Mouse (Mus musculus): ENCODE measurements at regions not wholly inside any gene's neighbourhood (a gene's known extent, or its start where the extent isn't known, plus 50 kb on each side); places are given as distances from the start of the nearest gene placed in this dataset.

- no peak for DNase-seq
Measured at GRCm38 (mm10) chrX:11487876-11488275, 160.3 kb downstream of the H2al1j start.

- DNase-seq: no peak
Measured at GRCm38 (mm10) chrX:11490146-11490693, 162.6 kb downstream of the H2al1j start.

- no peak for DNase-seq
Measured at GRCm38 (mm10) chrX:11491235-11491634, 163.6 kb downstream of the H2al1j start.

DNA sequence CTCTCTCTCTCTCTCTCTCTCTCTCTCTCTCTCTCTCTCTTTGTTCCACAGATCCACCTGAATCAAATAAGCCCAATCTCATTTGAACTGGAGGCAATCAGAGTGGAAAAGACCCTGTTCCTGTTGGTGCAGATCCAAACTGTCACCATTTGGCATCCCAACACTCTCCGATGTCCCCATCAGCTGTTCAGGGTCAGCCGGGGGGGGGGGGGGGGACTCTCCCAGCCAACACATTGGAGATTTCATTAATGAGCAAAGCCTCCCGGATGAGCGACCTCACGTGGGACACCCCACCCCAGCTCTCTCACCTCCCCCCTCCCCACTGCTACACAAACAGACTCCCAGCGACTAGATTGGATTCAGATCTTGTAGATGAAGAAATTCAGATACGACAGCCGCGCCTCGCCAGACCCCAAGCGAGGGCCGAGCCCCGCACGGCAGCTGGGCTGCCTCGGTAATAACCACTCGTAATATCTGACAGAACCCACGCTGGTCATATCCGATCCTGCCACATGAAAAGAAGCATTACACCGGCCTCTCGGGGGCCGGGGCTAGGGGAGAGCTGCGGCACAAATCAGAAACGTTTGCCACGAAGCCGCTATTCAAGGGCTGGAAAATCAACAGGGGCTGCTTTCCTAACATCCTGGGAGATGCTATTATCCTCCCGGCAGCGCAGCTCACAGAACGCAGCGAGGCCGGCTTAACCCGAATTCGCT is 164.2 kb downstream of the H2al1j start:
- DNase-seq: peak; percentile 35 to 40

GRCm38 (mm10) chrX:11493526-11494245 is 166.1 kb downstream of the H2al1j start:
- DNase-seq: peak; percentile 53 to 56

DNA sequence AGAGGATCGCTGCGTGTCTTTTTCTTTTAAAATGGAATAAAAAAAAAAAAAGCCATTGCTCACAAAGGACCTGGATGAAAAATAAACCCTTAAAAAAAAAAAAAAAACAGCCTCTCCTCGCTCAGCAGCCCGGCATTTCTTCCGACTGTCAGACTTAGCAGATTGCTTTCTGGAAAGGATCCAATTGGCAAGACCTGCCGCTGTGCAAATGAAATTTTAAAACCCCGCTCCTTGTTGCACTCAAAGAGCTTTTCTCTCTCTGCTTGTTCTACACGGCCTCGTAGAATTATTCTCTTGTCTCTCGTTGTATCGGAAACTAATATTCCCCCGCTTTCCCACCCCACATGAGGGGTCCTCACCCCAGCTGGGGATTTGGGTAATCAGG is 166.6 kb downstream of the H2al1j start:
- DNase-seq: peak; percentile 63 to 76

- peak; percentile 21 to 37 for DNase-seq
Measured at GRCm38 (mm10) chrX:11512439-11512838, 184.8 kb downstream of the H2al1j start.

GRCm38 (mm10) chrX:11512928-11513327 is 185.3 kb downstream of the H2al1j start:
- DNase-seq: no peak

DNA sequence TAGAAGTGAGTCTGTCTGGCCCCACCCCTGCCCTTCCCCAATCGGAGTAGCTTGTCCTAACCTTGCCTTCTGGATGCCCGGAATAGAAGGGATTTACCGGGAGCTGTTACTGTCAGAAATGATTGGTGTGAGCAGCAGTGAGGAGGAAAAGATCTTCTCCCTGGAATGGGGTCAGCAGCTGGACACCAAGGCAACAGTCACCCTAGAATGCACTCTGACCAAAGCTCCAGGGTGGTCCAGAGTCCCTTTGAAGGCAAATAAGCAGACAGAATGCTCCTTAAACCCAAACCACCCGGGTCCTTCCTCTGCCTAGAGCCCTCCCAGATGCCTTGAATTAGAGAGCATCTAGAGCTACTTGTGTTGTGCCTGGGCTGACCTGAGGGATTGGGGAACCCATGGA is 196.2 kb downstream of the H2al1j start:
- no peak for DNase-seq

GRCm38 (mm10) chrX:11525326-11525725 is 197.7 kb downstream of the H2al1j start:
- peak in 1 of 2 experiments; percentile 17 for DNase-seq

GRCm38 (mm10) chrX:11528589-11528988 is 201.0 kb downstream of the H2al1j start:
- DNase-seq: peak; percentile 6 to 10

DNA sequence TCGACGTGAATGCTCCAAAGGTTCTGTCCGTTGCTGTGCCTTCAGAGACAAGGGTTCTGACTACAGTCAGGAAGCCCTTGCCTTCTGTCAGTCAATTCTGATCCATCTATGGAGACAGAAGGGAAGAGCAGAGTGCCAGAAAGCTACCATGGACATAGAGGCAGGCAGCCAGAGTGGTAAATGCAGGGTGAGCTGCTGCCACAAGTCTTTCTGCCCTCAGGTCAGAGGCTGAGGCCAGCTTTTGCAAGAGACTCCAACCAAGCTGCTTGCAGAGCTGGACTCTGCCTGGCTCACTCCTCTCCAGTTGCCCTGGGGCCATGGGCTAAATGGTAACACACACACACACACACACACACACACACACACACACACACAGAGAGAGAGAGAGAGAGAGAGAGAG is 201.6 kb downstream of the H2al1j start:
- peak; percentile 55 to 59 for DNase-seq

- DNase-seq: peak; percentile 23 to 46
Measured at GRCm38 (mm10) chrX:11532817-11533216, 205.2 kb downstream of the H2al1j start.

DNA sequence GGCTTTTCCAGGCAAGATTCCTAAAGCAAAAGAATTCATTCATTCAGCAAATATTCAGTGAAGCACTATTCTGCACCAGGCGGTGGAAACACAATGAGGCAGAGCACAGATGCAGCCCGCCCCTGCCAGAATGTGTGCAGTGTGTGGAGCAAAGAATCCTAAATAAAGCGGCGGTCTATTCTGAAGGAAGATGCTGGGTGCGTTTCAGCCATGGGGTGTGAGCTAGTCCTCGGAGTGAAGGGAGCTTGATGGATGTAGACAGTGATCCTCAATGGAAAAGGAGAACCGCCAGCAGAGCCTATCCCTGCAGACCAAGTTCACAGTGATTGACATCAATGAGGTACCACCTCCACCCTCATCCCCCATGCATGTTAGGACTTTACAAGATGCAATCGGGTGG is 206.2 kb downstream of the H2al1j start:
- DNase-seq: no peak

GRCm38 (mm10) chrX:11541011-11541410 is 213.4 kb downstream of the H2al1j start:
- DNase-seq: no peak

GRCm38 (mm10) chrX:11550164-11550851 is 222.7 kb downstream of the H2al1j start:
- peak; percentile 60 to 76 for DNase-seq

DNA sequence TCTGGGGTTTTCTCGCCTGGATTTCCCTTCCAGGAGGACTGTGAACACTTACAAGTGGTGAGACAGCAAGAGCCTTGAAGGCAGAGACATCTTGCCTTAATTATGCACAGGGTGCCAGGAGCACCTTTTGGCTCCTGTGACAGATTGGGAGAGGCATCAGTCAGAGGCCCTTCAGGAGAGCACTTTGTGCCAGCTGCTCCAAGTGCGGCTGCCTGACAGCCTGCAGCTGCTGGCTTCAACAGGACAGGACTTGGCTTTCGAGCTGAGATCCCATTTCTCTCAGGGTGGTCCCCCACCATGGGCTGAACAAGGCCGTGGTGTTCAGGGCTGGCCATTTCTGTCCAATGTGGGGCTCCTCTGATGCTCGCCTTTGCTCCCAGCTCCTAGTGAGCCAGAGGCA is 224.6 kb downstream of the H2al1j start:
- no peak for DNase-seq

DNA sequence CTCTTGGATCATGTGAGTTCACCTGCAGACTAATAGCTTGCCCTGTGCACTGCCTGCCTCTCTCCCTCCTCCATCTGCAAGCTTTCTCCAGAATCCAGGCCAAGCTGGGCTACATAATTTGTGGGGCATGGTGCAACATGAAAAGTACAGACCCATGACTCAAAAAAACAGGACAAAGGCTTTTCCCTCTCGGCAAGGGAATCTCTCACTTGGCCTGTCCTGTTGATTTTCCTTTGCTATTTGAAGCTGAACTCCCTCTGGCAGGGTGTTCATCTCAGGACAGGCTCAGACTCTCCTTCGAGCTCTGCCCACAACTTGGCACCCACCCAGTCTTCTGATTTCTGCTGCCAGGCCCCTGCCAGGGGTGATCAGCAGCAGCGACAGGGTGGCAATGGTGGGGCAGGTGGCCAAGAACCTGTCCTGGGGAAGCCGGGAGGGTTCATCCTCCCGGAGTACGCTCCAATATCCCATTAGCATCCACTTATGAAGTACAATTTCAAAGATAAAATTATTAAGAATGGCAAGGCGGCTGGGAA is 227.5 kb downstream of the H2al1j start:
- peak; percentile 78 to 86 for DNase-seq

GRCm38 (mm10) chrX:11558260-11558659 is 230.6 kb downstream of the H2al1j start:
- no peak for DNase-seq

GRCm38 (mm10) chrX:11560550-11561276 is 233.1 kb downstream of the H2al1j start:
- no peak for DNase-seq

DNA sequence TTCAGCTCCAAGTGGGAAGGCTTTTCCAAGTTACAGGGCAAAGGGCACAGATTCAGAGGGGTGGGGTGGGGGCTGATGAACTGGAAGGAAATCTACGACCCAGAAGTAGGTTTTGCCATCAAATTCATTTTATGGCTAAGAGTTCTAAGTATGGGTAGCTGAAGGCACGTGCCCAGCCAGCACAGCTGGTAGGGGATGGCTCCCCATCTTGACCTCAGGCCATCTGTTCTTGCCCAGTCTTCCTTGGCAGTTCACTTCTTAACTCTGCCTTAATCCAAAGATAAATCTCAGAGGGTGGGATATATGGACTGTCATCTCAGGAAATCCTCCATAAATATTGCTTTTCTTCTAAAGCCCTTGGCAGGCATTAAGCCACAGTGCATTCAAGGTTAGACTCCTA is 238.3 kb downstream of the H2al1j start:
- DNase-seq: no peak

- no peak for DNase-seq
Measured at GRCm38 (mm10) chrX:11567827-11568226, 240.2 kb downstream of the H2al1j start.

All from cerebellum, postnatal 10 days (tissue).